Mouse (Mus musculus) kidney, adult 11 months (tissue): ENCODE measurements around the gene Ecm2.
A peak's percentile ranks its signal among the peaks of the same experiment; 100 is the strongest.

Experiments used
- DNase-seq: peaks from one replicate; pipeline ENCODE4 v3.0.0; 2022

Ecm2 gene

GRCm38 (mm10) chr13:49504510-49504909 lies at the start of gene Ecm2:
TSS of gene Ecm2 (plus strand) at chr13:49504810.
- no peak for DNase-seq

GRCm38 (mm10) chr13:49460276-49460675 lies 44.3 kb upstream of the Ecm2 start:
- no peak for DNase-seq

GRCm38 (mm10) chr13:49460692-49461414 lies 43.8 kb upstream of the Ecm2 start:
- DNase-seq: no peak

- DNase-seq: peak; percentile 85
These were observed 43.0 kb upstream of the Ecm2 start for GRCm38 (mm10) chr13:49461458-49462132.

GRCm38 (mm10) chr13:49462921-49463320 lies 41.7 kb upstream of the Ecm2 start:
- no peak for DNase-seq

- no peak for DNase-seq
These were observed 38.7 kb upstream of the Ecm2 start for GRCm38 (mm10) chr13:49465875-49466274.

- no peak for DNase-seq
These were observed 38.1 kb upstream of the Ecm2 start for GRCm38 (mm10) chr13:49466393-49467075.

GRCm38 (mm10) chr13:49467585-49467984 lies 37.0 kb upstream of the Ecm2 start:
- DNase-seq: no peak

- DNase-seq: no peak
These were observed 35.6 kb upstream of the Ecm2 start for GRCm38 (mm10) chr13:49469002-49469401.

GRCm38 (mm10) chr13:49470319-49470718 lies 34.3 kb upstream of the Ecm2 start:
- DNase-seq: no peak

GRCm38 (mm10) chr13:49470806-49471205 lies 33.8 kb upstream of the Ecm2 start:
- no peak for DNase-seq

- no peak for DNase-seq
These were observed 32.5 kb upstream of the Ecm2 start for GRCm38 (mm10) chr13:49471981-49472675.

- DNase-seq: no peak
These were observed 32.0 kb upstream of the Ecm2 start for GRCm38 (mm10) chr13:49472676-49473005.

GRCm38 (mm10) chr13:49477887-49478286 lies 26.7 kb upstream of the Ecm2 start:
- DNase-seq: no peak

- no peak for DNase-seq
These were observed 25.7 kb upstream of the Ecm2 start for GRCm38 (mm10) chr13:49478851-49479374.

GRCm38 (mm10) chr13:49479399-49479798 lies 25.2 kb upstream of the Ecm2 start:
- DNase-seq: no peak

GRCm38 (mm10) chr13:49480057-49480456 lies 24.6 kb upstream of the Ecm2 start:
- DNase-seq: peak; percentile 70

- DNase-seq: no peak
These were observed 24.1 kb upstream of the Ecm2 start for GRCm38 (mm10) chr13:49480551-49480950.

- no peak for DNase-seq
These were observed 19.2 kb upstream of the Ecm2 start for GRCm38 (mm10) chr13:49485388-49485787.

- DNase-seq: no peak
These were observed 11.9 kb upstream of the Ecm2 start, which contains the start of gene Tes3-ps for GRCm38 (mm10) chr13:49492376-49493368. TSS of gene Tes3-ps (plus strand) at chr13:49493318.

- no peak for DNase-seq
These were observed 1.2 kb downstream of the Ecm2 start for GRCm38 (mm10) chr13:49505776-49506175.

GRCm38 (mm10) chr13:49507176-49507575 lies 2.6 kb downstream of the Ecm2 start:
- DNase-seq: no peak
